Mouse (Mus musculus) Patski (cell line): ENCODE measurements at regions not wholly inside any gene's neighbourhood (a gene's known extent, or its start where the extent isn't known, plus 50 kb on each side); places are given as distances from the start of the nearest gene placed in this dataset.

Experiments used
- ATAC-seq: fragments of 100-300 bp; one replicate; pipeline ENCODE4 v1.8.0; 2021
- CTCF ChIA-PET: fragments of 350-600 bp; sonication (Branson Sonifier 250); formaldehyde crosslinking; loops from one replicate; lab custom pipeline; 2022; ENCODE audit warnings: inconsistent platforms; lab: Charles Lee
- POLR2A ChIA-PET: fragments of 350-600 bp; sonication (Branson Sonifier 250); formaldehyde crosslinking; loops from one replicate; lab custom pipeline; 2022; ENCODE audit warnings: antibody characterized with exemption, inconsistent platforms; lab: Charles Lee
- DNase-seq: peaks from one replicate; pipeline ENCODE4 v3.0.0-alpha.2; 2011; ENCODE audit warnings: low read depth, low spot score
- H3K27me3 ChIP-seq: fragments of 371-371 bp; one replicate; pipeline ENCODE4 v1.5.1; 2021
- CTCF ChIP-seq: fragments of 100-300 bp; IDR thresholded peaks from one replicate; pipeline ENCODE4 v1.5.1; 2021
- in situ Hi-C: fragments of 300-500 bp; cut with MboI; formaldehyde crosslinking; loops from 3 replicates; pipeline ENCODE4 v1.11.1; 2018; ENCODE audit warnings: low pct_unique_long_range_greater_than_20kb, mixed read lengths

GRCm38 (mm10) chr5:21109030-21109429 is 53.3 kb upstream of the Ptpn12 start:
- no peak for ATAC-seq
- in situ Hi-C loops = no loop called here
- DNase-seq = no peak
- ChIA-PET POLR2A (no interaction called here), CTCF (interaction anchor here (1.2 kb wide), 1 partner anchor 27 kb away, joined by 3 read pairs; no protein-coding TSS in a partner anchor)
- no peak for TF ChIP-seq CTCF
- H3K27me3 ChIP-seq = no peaks in the 10 kb centered on the region

GRCm38 (mm10) chr5:21113377-21113776 is 57.7 kb upstream of the Ptpn12 start:
- ChIA-PET POLR2A (no interaction called here), CTCF (no interaction called here)
- in situ Hi-C loops = no loop called here
- no peaks in the 10 kb centered on the region for H3K27me3 ChIP-seq
- no peak for DNase-seq
- TF ChIP-seq CTCF = no peak
- ATAC-seq = no peak

GRCm38 (mm10) chr5:21115552-21115951 is 59.8 kb upstream of the Ptpn12 start:
- in situ Hi-C loops = no loop called here
- ATAC-seq (no peak), DNase-seq (no peak)
- ChIA-PET CTCF (interaction anchor here (0.9 kb wide), 1 partner anchor 9 kb away, joined by 4 read pairs; no protein-coding TSS in a partner anchor), POLR2A (no interaction called here)
- H3K27me3 ChIP-seq = no peaks in the 10 kb centered on the region
- TF ChIP-seq CTCF = no peak

GRCm38 (mm10) chr5:21123081-21123480 is 63.0 kb upstream of the Gsap start:
- CTCF ChIA-PET = interaction anchor here (1.5 kb wide), 1 partner anchor 15 kb away, joined by 3 read pairs; no protein-coding TSS in a partner anchor
- DNase-seq = no peak
- no peaks in the 10 kb centered on the region for H3K27me3 ChIP-seq
- ATAC-seq = no peak
- POLR2A ChIA-PET = no interaction called here
- TF ChIP-seq CTCF = no peak
- in situ Hi-C loops = no loop called here

- no peak for TF ChIP-seq CTCF
- ATAC-seq = no peak
- ChIA-PET CTCF (interaction anchor here (0.5 to 1.5 kb wide), 4 partner anchors 8 to 15 kb away, joined by 3 to 5 read pairs (median 4); no protein-coding TSS in a partner anchor), POLR2A (no interaction called here)
- DNase-seq = no peak
- no peaks in the 10 kb centered on the region for H3K27me3 ChIP-seq
- in situ Hi-C loops = no loop called here
Measured at GRCm38 (mm10) chr5:21125085-21125484, 61.0 kb upstream of the Gsap start.

GRCm38 (mm10) chr5:21131173-21131572 is 54.9 kb upstream of the Gsap start:
- TF ChIP-seq CTCF = no peak
- POLR2A ChIA-PET = no interaction called here
- H3K27me3 ChIP-seq = no peaks in the 10 kb centered on the region
- CTCF ChIA-PET = interaction anchor here (1.0 kb wide), 1 partner anchor 10 kb away, joined by 4 read pairs; no protein-coding TSS in a partner anchor
- in situ Hi-C loops = no loop called here
- no peak for DNase-seq
- no peak for ATAC-seq

- POLR2A ChIA-PET = no interaction called here
- H3K27me3 ChIP-seq = no peaks in the 10 kb centered on the region
- ATAC-seq (no peak), DNase-seq (no peak)
- in situ Hi-C loops = no loop called here
- CTCF ChIA-PET = interaction anchor here (1.0 to 1.4 kb wide), 2 partner anchors 9 to 71 kb away, joined by 4 read pairs; no protein-coding TSS in a partner anchor
- TF ChIP-seq CTCF = no peak
Measured at GRCm38 (mm10) chr5:21131943-21132342, 54.1 kb upstream of the Gsap start.

GRCm38 (mm10) chr5:21135476-21135875 is 50.6 kb upstream of the Gsap start:
- TF ChIP-seq CTCF = no peak
- ChIA-PET POLR2A (no interaction called here), CTCF (interaction anchor here (0.8 to 1.6 kb wide), 2 partner anchors 10 to 11 kb away, joined by 3 read pairs; no protein-coding TSS in a partner anchor)
- no peaks in the 10 kb centered on the region for H3K27me3 ChIP-seq
- no peak for ATAC-seq
- DNase-seq = no peak
- in situ Hi-C loops = no loop called here

GRCm38 (mm10) chr5:21136081-21136480 is 50.0 kb upstream of the Gsap start:
- no peak for DNase-seq
- POLR2A ChIA-PET = no interaction called here
- CTCF ChIA-PET = interaction anchor here (0.7 to 1.6 kb wide), 3 partner anchors 10 to 27 kb away, joined by 3 read pairs; no protein-coding TSS in a partner anchor

More at GRCm38 (mm10) chr5:21136081-21136480, 50.0 kb upstream of the Gsap start:
- in situ Hi-C loops = no loop called here
- no peaks in the 10 kb centered on the region for H3K27me3 ChIP-seq
- TF ChIP-seq CTCF = no peak
- ATAC-seq = no peak
